Mouse (Mus musculus) MEL (cell line): ENCODE measurements at regions not wholly inside any gene's neighbourhood (a gene's known extent, or its start where the extent isn't known, plus 50 kb on each side); places are given as distances from the start of the nearest gene placed in this dataset.

Source experiments
- BHLHE40 ChIP-seq: IDR thresholded peaks from 2 replicates; pipeline ENCODE4 v1.6.1; 2012; ENCODE audit warnings: low read depth, mild to moderate bottlenecking, inconsistent platforms, low read length, improper control_type of control experiment, borderline replicate concordance
- CTCF ChIP-seq, 3 experiments: IDR thresholded peaks in 2 of 3; conservative IDR thresholded peaks in 1 of 3; 2 replicates each; pipeline ENCODE4 v1.5.1; 2011 to 2012; ENCODE audit warnings: low read length in 3 of 3, low read depth in 2 of 3, mild to moderate bottlenecking in 2 of 3, improper control_type of control experiment in 1 of 3, inconsistent platforms in 1 of 3, mixed read lengths in 1 of 3, moderate library complexity in 1 of 3; ENCODE audit not compliant: control insufficient read depth in 1 of 3, insufficient read depth in 1 of 3, poor library complexity in 1 of 3, severe bottlenecking in 1 of 3
- EP300 ChIP-seq, 2 experiments: IDR thresholded peaks; 2 replicates each; pipeline ENCODE4 v1.6.1; 2011; ENCODE audit warnings: improper control_type of control experiment in 2 of 2, low read length in 2 of 2, low read depth in 1 of 2, mild to moderate bottlenecking in 1 of 2
- KAT2A ChIP-seq: conservative IDR thresholded peaks from 2 replicates; pipeline ENCODE4 v1.6.1; 2012; ENCODE audit warnings: low read depth, low read length, improper control_type of control experiment, inconsistent platforms
- MAFK ChIP-seq: IDR thresholded peaks from 2 replicates; pipeline ENCODE4 v1.6.1; 2011; ENCODE audit warnings: low read depth, mild to moderate bottlenecking, low read length, improper control_type of control experiment, borderline replicate concordance
- NELFE ChIP-seq: IDR thresholded peaks from 2 replicates; pipeline ENCODE4 v1.6.1; 2011; ENCODE audit warnings: low read depth, low read length, improper control_type of control experiment
- POLR2A ChIP-seq, 2 experiments: IDR thresholded peaks; 2 replicates each; pipeline ENCODE4 v1.6.1; 2011 to 2012; ENCODE audit warnings: low read length in 2 of 2, mild to moderate bottlenecking in 2 of 2, control low read depth in 1 of 2, improper control_type of control experiment in 1 of 2, low read depth in 1 of 2, moderate library complexity in 1 of 2; ENCODE audit not compliant: control insufficient read depth in 1 of 2, insufficient read depth in 1 of 2, poor library complexity in 1 of 2
- SMC3 ChIP-seq: IDR thresholded peaks from 2 replicates; pipeline ENCODE4 v1.6.1; 2011; ENCODE audit warnings: low read depth, low read length, improper control_type of control experiment
- TCF12 ChIP-seq: IDR thresholded peaks from 2 replicates; pipeline ENCODE4 v1.6.1; 2014; ENCODE audit warnings: low read depth, mild to moderate bottlenecking, inconsistent platforms, low read length, improper control_type of control experiment, moderate library complexity
- USF1 ChIP-seq: IDR thresholded peaks from 2 replicates; pipeline ENCODE4 v1.6.1; 2014; ENCODE audit warnings: low read depth, mild to moderate bottlenecking, inconsistent platforms, low read length, improper control_type of control experiment, moderate library complexity

DNA sequence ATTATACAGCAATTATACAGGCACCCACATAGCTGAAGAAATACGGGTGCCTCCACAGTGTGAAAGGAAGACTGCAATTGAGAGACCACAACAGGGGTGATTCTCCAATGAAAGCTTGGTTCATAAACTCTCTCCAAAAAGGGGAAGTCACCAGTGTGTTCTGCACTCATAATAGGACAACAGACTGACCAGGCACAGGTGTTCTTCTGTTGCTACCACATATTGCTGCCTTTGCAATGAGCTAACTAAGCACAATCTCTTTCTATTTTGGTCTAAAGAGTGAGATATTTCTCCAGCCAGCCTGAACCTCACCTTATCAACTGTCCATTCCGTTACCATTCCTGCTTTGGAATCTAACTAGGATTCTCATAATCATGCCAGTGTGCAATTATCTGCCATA is 216.8 kb upstream of the Irak1bp1 start:
- TF ChIP-seq NELFE (no peak), USF1 (no peak), TCF12 (no peak), BHLHE40 (no peak), EP300 (IDR thresholded peaks at IDR 0.05; ENCODE audit: low read depth in 1 of 2, low read length in 2 of 2) (no peak), MAFK (no peak), SMC3 (no peak), KAT2A (no peak), CTCF (IDR thresholded peaks at IDR 0.05 in 2 of 3, conservative IDR thresholded peaks at IDR 0.05 in 1 of 3; ENCODE audit: control insufficient read depth in 1 of 3, insufficient read depth in 1 of 3, low read depth in 2 of 3, low read length in 3 of 3, poor library complexity in 1 of 3, severe bottlenecking in 1 of 3) (no peak), POLR2A (IDR thresholded peaks at IDR 0.05; ENCODE audit: control insufficient read depth in 1 of 2, insufficient read depth in 1 of 2, low read depth in 1 of 2, low read length in 2 of 2, poor library complexity in 1 of 2) (no peak)
